Mouse (Mus musculus) monocyte, adult 2 months (primary cell): ENCODE data around the gene Vmn1r184.
"Not testable (repeated sequence)": the region's sequence is repeated elsewhere in the genome, so short reads cannot be mapped to it uniquely, and the experiment has no call there.

Experiments used
- DNase-seq, 2 experiments: peaks; one replicate each; pipeline ENCODE4 v3.0.0; 2022; ENCODE audit warnings: low spot score in 2 of 2, low read depth in 1 of 2

The Vmn1r184 gene

DNA sequence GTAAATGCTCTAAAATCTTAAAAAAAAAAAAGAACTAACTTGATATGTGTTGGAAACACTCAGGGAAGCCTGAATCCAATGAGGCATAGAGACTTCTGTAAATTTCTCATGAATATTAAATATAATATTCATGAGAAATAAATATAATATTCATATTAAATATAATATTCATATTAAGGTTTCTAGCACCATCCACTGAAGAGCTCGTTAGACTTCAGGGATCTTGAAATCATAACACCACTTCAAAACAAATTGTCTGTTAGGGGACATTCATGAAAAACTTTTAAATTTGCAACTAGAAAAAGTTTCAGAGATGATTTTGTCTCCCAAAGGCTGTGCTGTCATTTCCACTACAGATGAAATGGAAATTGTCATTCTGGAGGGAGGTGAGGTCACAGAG is at the start of gene Vmn1r184:
TSS of gene Vmn1r184 (plus strand) at position 301 of the 400 bp plus-strand sequence.
- DNase-seq: not testable (repeated sequence)

DNA sequence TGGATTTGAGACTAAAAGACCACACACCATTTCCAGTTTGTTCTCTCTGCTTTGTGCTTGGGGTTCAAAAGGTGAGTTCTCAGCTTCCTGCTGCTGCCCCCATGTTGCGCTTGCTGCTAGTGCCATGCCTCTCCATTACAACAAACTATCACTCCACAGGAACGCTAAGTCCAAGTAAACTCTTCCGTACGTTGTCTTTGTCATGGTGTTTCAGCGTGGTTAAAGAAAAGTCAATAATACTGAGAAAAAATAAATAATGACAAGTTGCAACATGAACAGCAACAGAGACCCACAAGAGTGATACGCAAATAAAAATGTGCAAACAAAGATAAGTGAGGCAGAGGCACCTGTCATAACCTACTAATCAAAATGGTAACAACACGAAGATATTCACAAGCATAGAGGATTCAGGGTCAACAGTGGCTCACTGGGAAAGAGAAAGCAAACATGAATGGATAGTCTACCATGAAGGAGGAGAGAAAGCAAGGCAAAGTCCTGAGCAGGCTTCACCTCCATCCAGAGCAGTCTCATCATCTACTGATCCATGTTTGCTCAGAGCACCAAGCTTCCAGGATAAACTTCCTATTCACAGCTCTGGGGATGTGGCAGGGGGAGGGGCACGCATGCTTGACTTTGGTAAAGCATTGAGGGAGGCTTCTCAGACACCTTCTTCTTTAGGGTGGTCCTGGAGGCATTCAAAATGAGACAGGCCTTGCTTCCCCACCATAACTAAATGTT is 43.5 kb downstream of the Vmn1r184 start:
- not testable (repeated sequence) for DNase-seq

DNA sequence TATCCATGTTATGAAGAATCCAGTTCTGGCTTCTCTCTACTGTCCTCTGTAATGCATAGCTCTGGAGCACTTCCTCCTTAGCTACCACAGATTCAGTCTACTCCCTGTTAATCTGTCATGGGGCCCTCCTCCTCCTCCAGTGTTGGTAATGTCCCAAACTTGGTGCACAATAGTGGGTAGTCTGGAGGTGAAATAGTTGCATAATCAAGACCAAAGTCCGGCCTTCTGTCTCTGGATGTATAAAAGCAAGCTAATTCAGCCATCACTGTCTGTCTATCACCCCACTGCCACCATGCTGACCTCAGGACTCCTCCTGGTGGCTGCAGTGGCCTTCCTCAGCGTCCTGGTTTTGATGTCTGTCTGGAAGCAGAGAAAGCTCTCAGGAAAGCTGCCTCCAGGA is 46.8 kb downstream of the Vmn1r184 start, which contains the start of gene Cyp2a4:
TSS of gene Cyp2a4 (plus strand) at position 244 of the 400 bp plus-strand sequence.
- not testable (repeated sequence) for DNase-seq

DNA sequence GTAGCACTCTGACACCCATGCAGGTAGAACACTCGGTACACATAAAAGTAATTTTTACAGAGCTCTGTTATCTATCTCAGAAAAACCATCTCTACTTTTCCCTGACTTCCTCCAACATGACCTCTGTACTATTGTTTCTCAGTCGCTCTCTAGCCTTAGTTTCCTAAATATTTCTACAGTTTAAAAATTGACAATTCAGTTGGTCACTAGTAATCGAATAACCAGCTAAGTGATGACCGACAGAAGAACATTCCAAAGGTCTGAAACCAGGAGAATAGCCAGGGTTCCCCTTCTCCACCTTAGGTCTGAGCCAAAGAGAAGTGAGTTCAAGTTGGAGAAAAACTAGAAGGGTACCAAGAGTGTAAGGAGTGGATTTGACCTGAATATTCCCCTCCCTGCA is 51.7 kb downstream of the Vmn1r184 start:
- DNase-seq: not testable (repeated sequence)

DNA sequence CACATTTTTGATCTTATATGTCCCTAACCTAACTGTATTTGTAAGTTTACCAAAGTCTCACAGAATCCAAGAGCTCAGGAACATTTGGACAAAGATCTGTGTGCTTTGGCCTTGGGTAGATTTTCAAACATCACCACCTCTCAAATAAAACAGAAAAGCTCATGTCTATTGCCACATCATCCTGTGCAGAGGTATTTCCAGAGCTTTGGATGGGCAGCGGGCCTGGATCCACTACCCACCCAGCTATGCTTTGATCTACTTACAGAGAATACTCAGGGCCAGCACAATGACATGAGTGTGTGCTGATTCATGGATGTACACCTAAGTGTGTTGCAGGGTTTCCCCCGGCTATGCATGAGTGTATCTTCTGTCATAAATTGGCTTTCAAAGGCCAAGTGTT is 55.1 kb downstream of the Vmn1r184 start:
- not testable (repeated sequence) for DNase-seq

DNA sequence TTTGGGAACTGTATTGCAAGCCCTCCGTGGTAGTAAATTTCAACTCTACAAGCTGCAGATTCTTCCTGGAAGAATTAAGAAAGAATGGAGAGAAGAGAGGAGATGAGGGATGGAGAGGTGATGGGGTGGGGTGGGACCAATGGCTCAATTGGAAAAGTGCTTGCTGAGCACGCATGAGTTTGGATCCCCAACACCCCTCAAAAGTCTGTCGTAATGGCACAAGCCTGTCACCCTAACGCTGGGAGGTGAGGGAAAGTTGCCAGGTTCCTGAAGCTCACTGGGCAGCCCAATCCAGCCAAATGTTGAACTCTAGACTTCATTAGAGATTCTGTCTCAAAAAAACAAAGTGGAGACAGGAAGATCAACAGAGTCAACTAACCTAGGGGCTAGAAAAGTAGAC is 55.7 kb downstream of the Vmn1r184 start:
- DNase-seq: not testable (repeated sequence)
